Mouse (Mus musculus): Measurements from ENCODE around the gene Akap9.
"Not testable (repeated sequence)": the region's sequence is repeated elsewhere in the genome, so short reads cannot be mapped to it uniquely, and the experiment has no call there.

The Akap9 gene

DNA sequence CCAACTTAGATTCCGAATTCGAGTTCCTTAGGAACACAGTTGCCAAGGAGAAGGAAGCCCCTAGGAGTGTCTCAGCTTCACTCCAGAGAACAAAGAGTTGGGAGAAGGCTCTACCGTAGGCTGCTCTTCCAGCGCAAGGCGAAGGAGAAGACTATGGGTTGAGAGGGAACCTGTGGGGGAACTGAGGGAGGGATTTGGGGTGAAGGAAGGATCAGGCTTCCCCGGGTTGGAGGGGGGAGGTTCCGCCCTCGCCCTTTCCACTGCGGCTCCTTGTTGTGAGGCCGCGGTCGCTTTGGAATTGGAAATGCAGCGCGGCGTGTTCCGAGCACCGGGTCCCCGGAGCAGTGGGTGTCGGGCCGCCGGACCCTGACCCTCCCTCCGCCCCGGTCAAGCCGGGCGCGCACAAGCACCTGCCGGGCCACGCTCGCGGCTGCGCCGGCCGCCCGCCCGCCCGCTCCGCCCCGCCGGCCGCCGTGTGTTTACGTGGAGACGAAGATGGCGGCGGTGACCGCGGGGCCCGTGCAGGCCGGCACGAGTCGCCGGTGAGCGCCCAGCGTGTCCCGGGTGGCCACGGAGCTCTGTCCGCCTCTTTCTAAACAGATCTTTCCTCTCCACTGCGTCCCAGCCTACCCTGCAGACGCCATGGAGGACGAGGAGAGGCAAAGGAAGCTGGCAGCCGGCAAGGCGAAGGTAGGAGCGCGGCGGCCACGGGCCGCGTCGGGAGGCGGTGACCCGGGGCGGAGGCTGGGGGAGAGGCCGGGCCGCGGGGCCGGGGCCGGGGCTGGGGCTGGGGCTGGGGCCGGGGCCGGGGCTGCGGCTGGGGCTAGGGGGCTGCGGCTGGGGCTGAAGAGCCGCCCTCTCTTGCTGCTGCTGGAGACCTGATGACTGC, at the start of gene Akap9:
TSS of gene Akap9 (plus strand) at position 254 of the 889 bp plus-strand sequence.
- DNase-seq (ENCODE audit: inconsistent ontology term) = peak; percentile 81

DNA sequence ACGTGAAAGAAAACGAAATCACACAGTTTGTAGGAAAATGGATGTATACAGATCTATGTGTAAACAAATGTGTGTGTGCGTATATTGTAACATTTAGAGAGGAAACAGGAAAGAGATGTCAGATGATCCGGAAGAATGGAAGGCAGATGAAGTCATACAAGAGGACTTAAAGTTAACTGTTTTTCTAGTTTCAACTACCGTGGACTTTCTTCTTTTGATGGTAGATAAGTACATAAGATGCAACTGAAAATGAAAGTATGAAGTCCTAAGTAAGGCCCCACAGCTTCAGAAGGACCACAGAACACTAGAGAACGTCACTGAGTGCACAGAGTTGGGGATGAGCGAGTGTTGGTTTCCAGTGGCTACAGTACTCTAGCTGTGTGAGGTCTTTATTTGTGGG, 41.0 kb upstream of the Akap9 start:
- not testable (repeated sequence) for DNase-seq (ENCODE audit: inconsistent ontology term)

DNA sequence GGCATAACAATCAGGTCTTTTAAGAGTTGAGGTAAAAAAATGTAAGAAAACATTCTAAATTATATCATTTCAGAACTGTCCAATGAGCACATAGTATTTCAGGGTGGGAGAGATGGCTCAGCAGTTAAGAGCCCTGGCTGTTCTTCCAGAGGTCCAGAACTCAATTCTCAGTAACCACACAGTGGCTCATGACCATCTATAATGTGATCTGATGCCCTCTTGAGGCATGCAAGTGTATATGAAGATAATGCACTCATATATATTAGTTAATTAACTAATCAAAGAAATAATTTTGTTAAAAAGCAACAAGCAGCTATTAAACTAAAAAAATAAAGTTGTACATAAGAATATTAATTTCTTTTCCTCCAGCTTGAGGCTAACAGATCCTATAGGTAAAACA, 38.7 kb upstream of the Akap9 start:
- DNase-seq (ENCODE audit: inconsistent ontology term) = no peak

GRCm38 (mm10) chr5:3893459-3894293, 34.2 kb upstream of the Akap9 start, which contains the start of gene Mterf1a:
Mterf1a (minus strand) TSS chr5:3893933.
- DNase-seq (ENCODE audit: inconsistent ontology term) = not testable (repeated sequence)

DNA sequence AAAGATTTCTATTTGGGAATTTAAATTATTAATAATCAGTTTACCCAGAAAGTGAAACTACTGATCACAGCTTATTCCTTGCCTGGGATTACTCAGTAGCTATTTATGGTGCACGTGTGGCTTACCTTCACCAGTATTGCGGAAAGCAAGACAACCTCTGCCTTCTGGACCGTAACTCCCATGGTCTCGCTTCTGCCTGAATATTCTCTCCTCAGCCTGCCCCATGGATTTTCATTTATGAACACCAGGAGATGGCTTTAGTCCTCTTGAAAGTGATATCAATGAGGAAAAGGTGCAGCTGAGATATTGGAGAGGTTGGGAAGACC, 33.6 kb upstream of the Akap9 start:
- DNase-seq (ENCODE audit: inconsistent ontology term) = not testable (repeated sequence)

DNA sequence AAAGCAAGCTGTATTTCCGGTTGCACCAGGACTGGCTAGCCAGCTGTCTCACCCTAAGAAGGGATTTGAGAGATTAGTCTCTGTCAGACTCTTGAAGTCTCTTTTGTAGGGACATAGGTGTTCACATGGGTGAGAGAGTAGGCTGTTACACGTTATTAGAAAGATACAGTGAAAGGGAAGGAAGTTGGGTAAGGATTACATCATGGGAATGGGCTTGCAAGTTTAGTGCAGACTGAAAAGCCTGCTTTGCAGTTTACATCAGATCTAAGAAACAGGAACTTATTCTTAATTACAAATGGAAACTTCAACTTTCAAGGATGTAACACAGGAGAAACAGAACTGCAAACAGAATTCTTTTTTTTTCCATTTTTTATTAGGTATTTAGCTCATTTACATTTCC, 22.4 kb upstream of the Akap9 start:
- no peak for DNase-seq (ENCODE audit: inconsistent ontology term)

DNA sequence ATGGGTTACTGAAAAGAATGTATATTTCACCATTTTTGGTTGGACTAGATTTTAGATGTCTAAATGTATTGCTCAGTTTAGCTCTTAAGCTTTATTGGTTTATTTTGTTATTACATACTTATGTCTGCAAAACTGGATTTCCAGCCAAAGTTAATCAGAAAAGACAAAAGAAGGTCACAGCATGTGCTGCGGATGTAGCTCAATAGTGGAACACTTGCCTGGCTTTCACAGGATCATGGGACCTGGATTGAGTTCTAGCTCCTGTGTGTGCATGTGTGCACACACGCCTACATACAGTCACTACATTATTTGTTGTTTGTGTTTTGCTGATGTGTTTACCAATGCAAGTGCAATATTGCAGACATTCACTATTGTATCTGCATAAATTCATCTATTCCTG, 5.5 kb upstream of the Akap9 start:
- DNase-seq (ENCODE audit: inconsistent ontology term) = no peak

DNA sequence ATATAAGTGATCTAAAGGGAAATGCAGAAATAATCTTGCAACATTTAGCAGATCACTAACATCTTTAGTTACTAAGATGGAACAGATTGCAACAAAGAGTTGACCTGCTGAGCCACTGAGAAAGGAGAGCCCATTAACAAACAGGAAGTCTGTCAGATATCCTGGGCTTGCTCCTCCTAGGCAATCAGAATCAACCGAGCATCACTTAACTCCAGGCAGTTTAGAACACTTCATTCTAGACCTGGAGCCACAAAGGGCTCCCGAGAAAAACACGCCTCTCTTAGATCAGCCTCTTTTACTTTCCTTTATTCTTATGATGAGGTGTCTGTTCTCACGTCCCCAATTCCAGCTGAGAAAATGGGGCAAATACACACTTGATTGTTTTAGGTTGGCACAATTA, 1.2 kb upstream of the Akap9 start:
- DNase-seq (ENCODE audit: inconsistent ontology term) = no peak

DNA sequence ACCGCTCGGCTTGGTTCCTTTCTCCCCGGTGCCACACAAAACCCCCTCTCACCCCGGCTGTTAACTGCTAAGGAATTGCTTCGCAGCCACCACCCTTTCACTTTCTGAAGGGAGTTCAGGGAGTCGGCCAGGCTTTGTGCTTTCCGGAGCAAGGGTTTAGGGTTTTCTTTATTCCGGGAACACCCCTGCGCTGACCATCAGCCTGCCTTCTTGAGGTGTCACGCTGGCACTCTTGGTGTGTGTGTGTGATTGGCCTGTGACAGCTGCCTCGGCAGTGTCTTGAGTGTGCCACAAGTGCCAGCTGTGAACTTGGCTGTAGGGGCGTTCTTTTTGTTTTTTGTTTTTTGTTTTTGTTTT, 814 bp downstream of the Akap9 start:
- peak; percentile 51 for DNase-seq (ENCODE audit: inconsistent ontology term)

GRCm38 (mm10) chr5:3930760-3931159, 2.9 kb downstream of the Akap9 start:
- DNase-seq (ENCODE audit: inconsistent ontology term) = no peak

DNA sequence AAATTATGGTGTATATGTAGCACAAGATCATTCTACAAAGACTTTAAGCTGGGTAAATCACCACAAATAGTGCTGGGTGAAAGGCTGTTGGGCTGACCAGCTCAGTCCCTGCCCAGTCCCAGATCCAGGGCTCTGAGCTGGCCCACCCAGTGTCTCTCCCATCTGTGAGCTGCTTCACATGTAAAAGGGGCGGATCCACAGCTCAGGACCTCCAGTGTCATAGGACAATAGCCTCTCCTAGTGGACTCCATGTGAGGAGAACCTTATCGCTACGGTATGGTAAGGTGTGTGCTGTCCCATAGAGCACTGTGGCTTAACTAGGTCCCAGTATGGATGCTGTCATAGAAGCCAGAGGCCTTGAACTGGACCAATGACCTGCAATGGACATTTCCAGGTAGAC, 3.8 kb downstream of the Akap9 start:
- DNase-seq (ENCODE audit: inconsistent ontology term) = no peak

GRCm38 (mm10) chr5:3933551-3933950, 5.7 kb downstream of the Akap9 start:
- no peak for DNase-seq (ENCODE audit: inconsistent ontology term)

GRCm38 (mm10) chr5:3935266-3935665, 7.4 kb downstream of the Akap9 start:
- no peak for DNase-seq (ENCODE audit: inconsistent ontology term)

DNA sequence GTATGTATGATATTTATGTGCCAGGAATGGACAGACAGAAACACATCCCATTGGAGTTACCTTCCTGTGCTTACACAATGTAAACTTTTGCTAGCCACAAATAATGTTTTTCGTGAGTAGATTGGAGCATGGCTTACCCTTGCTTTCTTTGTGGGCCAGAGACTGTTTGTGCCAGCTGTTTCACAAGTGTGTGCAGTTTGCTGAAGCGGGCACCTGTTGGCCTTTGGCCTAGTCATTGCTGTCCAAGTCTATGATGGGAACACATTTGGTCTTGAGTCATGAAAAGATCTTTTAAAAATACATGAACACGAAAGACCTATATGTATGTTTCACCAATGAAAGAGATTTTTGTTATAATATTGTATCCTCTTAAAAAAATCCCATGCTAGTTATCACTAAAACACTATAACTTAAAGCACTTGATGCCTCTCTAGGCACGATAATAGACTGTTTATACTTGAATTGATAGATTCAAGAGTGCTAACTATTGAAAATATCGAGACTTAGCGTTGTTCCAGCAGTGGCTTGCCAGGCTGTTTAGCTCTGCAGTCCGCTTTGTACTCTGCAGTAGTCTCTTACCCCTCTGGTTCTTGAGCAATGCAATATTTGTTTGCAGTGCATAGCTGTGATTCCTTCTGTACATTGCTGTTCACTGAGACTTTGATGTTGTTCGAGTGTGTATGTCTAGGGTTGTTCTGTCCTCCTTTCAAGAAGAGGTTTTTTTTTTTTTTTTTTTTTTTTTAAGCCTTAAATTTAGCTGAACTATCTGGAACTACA, 8.1 kb downstream of the Akap9 start:
- DNase-seq (ENCODE audit: inconsistent ontology term) = no peak

DNA sequence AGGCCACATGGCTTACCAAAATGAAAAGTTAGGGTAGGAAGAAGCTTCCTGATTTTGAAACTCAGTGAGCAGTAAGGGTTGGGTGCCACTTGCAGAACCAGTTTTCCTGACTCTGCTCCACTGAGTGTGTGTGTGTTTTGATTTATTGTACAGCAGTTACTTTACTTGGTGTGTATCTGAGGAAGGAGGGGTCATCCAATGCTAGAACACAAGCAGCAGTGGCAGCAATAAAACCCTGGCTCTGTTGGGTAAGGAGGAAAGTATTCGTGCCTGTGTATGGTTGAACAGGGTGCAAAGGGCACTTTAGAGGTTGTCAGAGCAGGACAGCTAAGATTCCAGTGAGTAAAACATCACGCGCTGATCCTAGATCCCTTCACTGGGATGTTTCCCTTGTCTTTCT, 11.1 kb downstream of the Akap9 start:
- DNase-seq (ENCODE audit: inconsistent ontology term) = no peak

GRCm38 (mm10) chr5:3939335-3939734, 11.5 kb downstream of the Akap9 start:
- no peak for DNase-seq (ENCODE audit: inconsistent ontology term)

GRCm38 (mm10) chr5:3941240-3941639, 13.4 kb downstream of the Akap9 start:
- DNase-seq (ENCODE audit: inconsistent ontology term) = no peak

DNA sequence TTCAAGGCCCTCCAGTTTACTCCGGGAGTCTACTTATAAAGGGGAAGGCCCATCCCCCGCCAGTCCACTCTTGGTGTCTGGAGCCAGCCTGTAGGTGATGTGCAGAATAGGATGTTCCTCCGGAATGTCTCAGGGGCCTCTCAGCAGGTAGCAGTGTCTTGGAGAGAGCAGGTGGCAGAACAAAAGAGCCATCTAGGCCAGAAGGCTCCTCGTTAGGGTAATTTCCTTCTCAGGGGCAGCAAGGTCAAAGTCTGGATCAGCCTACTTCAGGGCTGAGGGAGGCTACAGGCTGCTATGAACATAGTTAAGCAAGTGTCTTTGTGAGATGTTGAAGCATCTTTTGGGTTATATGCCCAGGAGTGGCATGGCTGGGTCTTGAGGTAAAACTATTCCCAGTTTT, 15.3 kb downstream of the Akap9 start:
- not testable (repeated sequence) for DNase-seq (ENCODE audit: inconsistent ontology term)

GRCm38 (mm10) chr5:3952498-3952897, 24.6 kb downstream of the Akap9 start:
- no peak for DNase-seq (ENCODE audit: inconsistent ontology term)

DNA sequence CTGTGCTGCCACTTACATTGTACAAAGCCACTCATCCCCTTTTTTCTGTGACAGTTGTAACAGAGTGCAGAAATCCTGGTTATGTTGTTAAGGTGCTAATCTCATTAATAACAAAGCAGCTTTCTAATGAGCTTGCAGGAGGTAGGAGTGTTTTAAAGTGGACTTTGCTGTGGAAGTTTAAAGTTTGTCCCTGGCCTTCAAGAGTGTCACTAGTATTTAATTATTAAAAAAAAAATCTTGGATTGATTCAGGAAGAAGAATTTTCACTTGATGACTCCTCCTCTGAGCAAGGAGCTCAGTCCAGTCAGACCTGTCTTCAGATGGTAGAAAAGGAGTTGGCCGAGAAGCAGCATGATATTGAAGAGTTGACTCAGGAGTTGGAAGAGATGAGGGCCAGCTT, 26.7 kb downstream of the Akap9 start:
- no peak for DNase-seq (ENCODE audit: inconsistent ontology term)

GRCm38 (mm10) chr5:3961286-3961685, 33.4 kb downstream of the Akap9 start:
- DNase-seq (ENCODE audit: inconsistent ontology term) = no peak

DNA sequence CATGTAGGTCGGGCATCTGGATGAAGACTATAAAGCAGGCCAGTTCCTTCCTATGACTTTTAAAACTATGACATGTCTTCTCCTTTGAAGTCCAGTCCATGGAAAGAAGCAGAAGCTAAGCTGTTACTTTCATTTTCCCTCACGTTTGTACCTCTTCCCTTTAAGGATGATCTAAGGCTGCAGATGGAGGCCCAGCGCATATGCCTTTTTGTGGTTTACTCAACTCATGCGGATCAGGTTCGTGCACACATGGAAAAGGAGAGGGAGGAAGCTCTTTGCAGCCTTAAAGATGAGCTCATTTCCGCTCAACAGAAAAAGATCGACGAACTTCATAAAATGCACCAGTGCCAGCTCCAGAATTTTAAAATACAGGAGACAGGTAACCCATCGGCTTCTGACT, 40.6 kb downstream of the Akap9 start:
- no peak for DNase-seq (ENCODE audit: inconsistent ontology term)
